Mouse (Mus musculus) stomach, postnatal 0 days (tissue): ENCODE data around the gene Rprd2.

Experiments
- CTCF ChIP-seq: IDR thresholded peaks from 2 replicates; pipeline ENCODE4 v1.5.1; 2016; ENCODE audit warnings: antibody characterized with exemption, low read depth, mild to moderate bottlenecking, moderate library complexity
- EP300 ChIP-seq: optimal IDR thresholded peaks from 2 replicates; pipeline ENCODE3; 2016; ENCODE audit warnings: antibody characterized with exemption

DNA sequence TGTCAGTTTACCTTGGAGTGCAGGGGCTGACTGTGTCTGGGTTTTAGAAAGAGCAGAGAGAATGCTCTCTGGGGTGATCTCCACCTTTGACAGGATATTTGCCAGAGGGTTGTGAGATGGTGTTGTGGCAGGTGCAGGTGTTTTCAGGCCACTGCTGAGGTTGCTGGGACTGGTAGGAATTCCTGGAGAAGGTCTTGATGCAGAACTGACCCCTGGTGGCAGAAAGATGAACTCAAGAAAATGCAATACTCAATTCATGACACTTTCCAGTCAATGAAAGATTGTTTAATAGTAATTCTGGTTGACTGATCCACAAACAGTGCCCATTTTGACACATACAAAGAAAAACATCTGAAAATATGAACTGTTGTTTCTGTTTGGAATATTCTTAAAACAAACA lies 46.7 kb downstream of the Rprd2 start:
- TF ChIP-seq EP300 (no peak), CTCF (peak; percentile 76)
